Comparison of ENCODE assay signal across 9 mouse cellular contexts in the genomic region with DNA sequence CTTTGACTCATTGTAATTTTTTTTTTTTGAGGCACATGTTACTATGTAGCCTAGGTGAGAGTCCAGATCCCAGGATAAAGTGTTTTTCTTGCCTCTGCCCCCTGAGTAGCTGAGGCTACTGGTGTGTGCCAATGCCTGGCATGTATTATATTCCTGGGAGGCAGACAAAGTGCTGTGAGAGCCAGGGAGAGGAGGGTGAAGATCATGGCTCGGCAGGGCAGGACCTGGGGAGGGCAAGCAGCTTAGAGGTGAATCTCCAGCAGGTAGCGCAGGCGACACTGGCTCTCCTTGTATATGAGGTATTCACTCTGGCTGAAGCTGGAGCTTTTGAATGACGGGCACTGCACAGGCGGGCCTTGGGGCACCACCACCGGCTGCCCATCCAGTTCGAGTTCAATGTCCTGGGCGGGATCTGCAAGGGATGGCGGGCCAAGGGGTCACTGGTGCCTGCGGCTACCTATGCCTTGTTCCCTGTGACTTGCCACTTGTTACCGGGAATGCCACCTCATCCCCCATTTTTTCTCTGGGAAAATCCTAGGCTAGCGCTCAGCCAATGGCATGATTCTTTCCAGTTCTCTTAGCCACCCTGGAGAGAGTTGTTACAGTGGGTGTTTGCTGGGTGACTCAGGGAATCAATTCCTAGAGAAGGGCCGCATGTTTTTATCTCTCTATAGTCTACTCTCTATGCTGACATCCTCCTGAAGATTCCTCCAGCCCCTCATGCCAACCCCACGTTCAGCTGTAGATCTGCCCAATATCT. TPM values are rescaled to one million over a fixed set of nuclear protein-coding genes. Genes with fewer than 3 reads are reported as not detected.
DNase-seq lines count a peak whose midpoint lies in the region; ATAC-seq and TF ChIP-seq lines count a peak whose summit lies in the region.
"Had no signal": no experiment of that assay in that cellular context is flagged by ENCODE, and none has a peak within 500 bp of the region (broad histone marks: within the 10 kb centered on the region; RNA-seq: fewer than 3 reads in every experiment).

No protein-coding gene starts in this region.

- DNase-seq in heart, adult 11 months: peak; percentile 95
- no peak for DNase-seq in heart, postnatal 36 days
- DNase-seq in midbrain, embryonic 10.5 days (ENCODE audit: low spot score): no peak
- no peak for DNase-seq in midbrain, embryonic 11.5 days (ENCODE audit: low spot score, missing footprints)
- no peak for DNase-seq in midbrain, postnatal 0 days (ENCODE audit: low spot score)
- no peak for DNase-seq in spleen, postnatal 4 days (ENCODE audit: low spot score in 2 of 2)

- H3K9me3 ChIP-seq in midbrain, embryonic 10.5 days (replicated peaks): no peaks in the 10 kb centered on the region
- no peaks in the 10 kb centered on the region for H3K9me3 ChIP-seq in midbrain, embryonic 11.5 days (ENCODE audit: control insufficient read depth, low read length)
- no peaks in the 10 kb centered on the region for H3K9me3 ChIP-seq in heart, embryonic 16.5 days (replicated peaks; ENCODE audit: control insufficient read depth, low read length)
- no peaks in the 10 kb centered on the region for H3K9me3 ChIP-seq in midbrain, postnatal 0 days (ENCODE audit: low read length)

- ATAC-seq in midbrain, embryonic 11.5 days (ENCODE audit: low FRiP score): no peak
- ATAC-seq in heart, embryonic 16.5 days (replicated peaks; ENCODE audit: extremely low read depth, insufficient read depth, low FRiP score): no peak
- ATAC-seq in midbrain, postnatal 0 days (ENCODE audit: low FRiP score): no peak

- H3K4me3 ChIP-seq in midbrain, embryonic 10.5 days: peak overlapping the region; percentile 31
- H3K4me3 ChIP-seq in midbrain, embryonic 11.5 days (ENCODE audit: low read depth, low read length): no peak overlapping the region
- no peak overlapping the region for H3K4me3 ChIP-seq in heart, embryonic 16.5 days (ENCODE audit: low read length)
- H3K4me3 ChIP-seq in small intestine, adult 2 months (ENCODE audit: low read depth, low read length): peak overlapping the region; percentile 30
- no peak overlapping the region for H3K4me3 ChIP-seq in midbrain, postnatal 0 days (ENCODE audit: low read depth, low read length)

- intact Hi-C loops in heart, postnatal 36 days (cut with DNase I): no loop called here

- WGBS in midbrain, embryonic 10.5 days: 64% methylated on average over 14 of the region's 14 CpGs
- WGBS in midbrain, embryonic 11.5 days: 67% methylated on average over 14 of the region's 14 CpGs
- 66% methylated on average over 14 of the region's 14 CpGs for WGBS in heart, embryonic 16.5 days
- 71% methylated on average over 14 of the region's 14 CpGs for WGBS in small intestine, adult 2 months
- WGBS in midbrain, postnatal 0 days: 73% methylated on average over 14 of the region's 14 CpGs

- H3K4me1 ChIP-seq in midbrain, embryonic 10.5 days: peaks cover 57% of the 10 kb centered on the region
- H3K4me1 ChIP-seq in midbrain, embryonic 11.5 days (ENCODE audit: control insufficient read depth, insufficient read depth, low read length): peaks cover 17% of the 10 kb centered on the region
- peaks cover 13% of the 10 kb centered on the region for H3K4me1 ChIP-seq in heart, embryonic 16.5 days (ENCODE audit: control insufficient read depth, insufficient read depth, low read length)
- H3K4me1 ChIP-seq in small intestine, adult 2 months (ENCODE audit: control insufficient read depth, insufficient read depth, insufficient read length, low read length): peaks cover 17% of the 10 kb centered on the region
- no peaks in the 10 kb centered on the region for H3K4me1 ChIP-seq in midbrain, postnatal 0 days (ENCODE audit: insufficient read depth, low read length)

- peaks cover 16% of the 10 kb centered on the region for H3K27me3 ChIP-seq in midbrain, embryonic 10.5 days (ENCODE audit: low read depth, poor library complexity, severe bottlenecking)
- H3K27me3 ChIP-seq in midbrain, embryonic 11.5 days (ENCODE audit: control insufficient read depth, insufficient read depth, low read length): no peaks in the 10 kb centered on the region; the same call in 1 of the 2 replicates
- 0 out of 2 replicates have a peak, but pooled peaks cover under 1% of the 10 kb centered on the region for H3K27me3 ChIP-seq in heart, embryonic 16.5 days (ENCODE audit: control insufficient read depth, insufficient read depth, low read length)
- no peaks in the 10 kb centered on the region for H3K27me3 ChIP-seq in small intestine, adult 2 months (ENCODE audit: control insufficient read depth, insufficient read depth, low read length)
- H3K27me3 ChIP-seq in midbrain, postnatal 0 days (ENCODE audit: insufficient read depth, low read length): no peaks in the 10 kb centered on the region

- peaks cover 2% of the 10 kb centered on the region for H3K36me3 ChIP-seq in midbrain, embryonic 10.5 days
- no peaks in the 10 kb centered on the region for H3K36me3 ChIP-seq in midbrain, embryonic 11.5 days (ENCODE audit: control insufficient read depth, insufficient read depth, low read length)
- H3K36me3 ChIP-seq in heart, embryonic 16.5 days (ENCODE audit: control insufficient read depth, insufficient read depth): no peaks in the 10 kb centered on the region
- no peaks in the 10 kb centered on the region for H3K36me3 ChIP-seq in small intestine, adult 2 months (ENCODE audit: control insufficient read depth, insufficient read depth, low read length)
- H3K36me3 ChIP-seq in midbrain, postnatal 0 days (ENCODE audit: insufficient read depth, low read length): no peaks in the 10 kb centered on the region

- no peak for TF ChIP-seq CTCF in small intestine, adult 2 months (IDR thresholded peaks at IDR 0.05; ENCODE audit: extremely low read depth, insufficient read length, insufficient replicate concordance, low read depth, low read length)
- no peak for TF ChIP-seq CTCF in midbrain, postnatal 0 days (IDR thresholded peaks at IDR 0.05)

- H3K27ac ChIP-seq in midbrain, embryonic 10.5 days (replicated peaks): 0 out of 2 replicates have a peak overlapping the region, but pooled peaks have one; percentile 56
- no peak overlapping the region for H3K27ac ChIP-seq in midbrain, embryonic 11.5 days (ENCODE audit: low read depth, low read length)
- no peak overlapping the region for H3K27ac ChIP-seq in heart, embryonic 16.5 days (ENCODE audit: low read length)
- H3K27ac ChIP-seq in small intestine, adult 2 months (ENCODE audit: insufficient read depth, low read depth, low read length): peak overlapping the region; percentile 48; the same call in 1 of the 2 replicates
- no peak overlapping the region for H3K27ac ChIP-seq in midbrain, postnatal 0 days (ENCODE audit: low read depth, low read length)
- H3K27ac ChIP-seq: macrophage had no signal

- no peak for TF ChIP-seq POLR2A in small intestine, adult 2 months (IDR thresholded peaks at IDR 0.05; ENCODE audit: low read depth, low read length)

- no peak overlapping the region for H3K4me2 ChIP-seq in midbrain, embryonic 11.5 days
- H3K4me2 ChIP-seq in heart, embryonic 16.5 days (ENCODE audit: low read depth, low read length): 0 out of 2 replicates have a peak overlapping the region, but pooled peaks have one; percentile 29
- H3K4me2 ChIP-seq in midbrain, postnatal 0 days (ENCODE audit: low read depth, low read length, poor library complexity, severe bottlenecking): no peak overlapping the region

- H3K9ac ChIP-seq in midbrain, embryonic 11.5 days (ENCODE audit: low read length): no peak overlapping the region; the same call in 1 of the 2 replicates
- no peak overlapping the region for H3K9ac ChIP-seq in heart, embryonic 16.5 days (ENCODE audit: low read length)
- no peak overlapping the region for H3K9ac ChIP-seq in midbrain, postnatal 0 days (replicated peaks; ENCODE audit: low read length, poor library complexity, severe bottlenecking)

RNA-seq across cellular contexts. Expression of a gene that starts 4.6 kb away (rescaled TPM):
- 10 to 100 TPM; 24.9 to 27.7 TPM for total RNA-seq in heart, postnatal 36 days (2021)
- polyA plus RNA-seq in midbrain, embryonic 10.5 days (2016; fragmentation: Nextera tagmentation; extraction: Ambion mirVana): 69.9 and 74.9 TPM in 2 replicates
- polyA plus RNA-seq in midbrain, embryonic 11.5 days (2014; fragmentation: Nextera tagmentation; extraction: Ambion mirVana): 38.2 and 44.4 TPM in 2 replicates
- polyA plus RNA-seq in heart, embryonic 16.5 days (2015; fragmentation: Nextera tagmentation; extraction: Ambion mirVana): 29.6 and 31.8 TPM in 2 replicates
- polyA plus RNA-seq in small intestine, adult 2 months (2012; rRNA removed): 11.1 and 18.3 TPM in 2 replicates
- total RNA-seq in midbrain, postnatal 0 days (2014; rRNA removed): 32.9 and 34.1 TPM in 2 replicates
- 33.7 and 38.3 TPM in 2 replicates for polyA plus RNA-seq in midbrain, postnatal 0 days (2015; fragmentation: Nextera tagmentation; extraction: Ambion mirVana)

RNA-seq across cellular contexts. Expression of a gene that starts 5.4 kb away (rescaled TPM):
- not detected for total RNA-seq in heart, postnatal 36 days (2021)
- polyA plus RNA-seq in midbrain, embryonic 10.5 days (2016; fragmentation: Nextera tagmentation; extraction: Ambion mirVana): 0.11 and 0.15 TPM in 2 replicates
- polyA plus RNA-seq in midbrain, embryonic 11.5 days (2014; fragmentation: Nextera tagmentation; extraction: Ambion mirVana): 0.12 and 0.23 TPM in 2 replicates
- 0.13 and 0.16 TPM in 2 replicates for polyA plus RNA-seq in heart, embryonic 16.5 days (2015; fragmentation: Nextera tagmentation; extraction: Ambion mirVana)
- polyA plus RNA-seq in small intestine, adult 2 months (2012; rRNA removed): 0.09 and 0.39 TPM in 2 replicates
- 1.8 and 2.2 TPM in 2 replicates for total RNA-seq in midbrain, postnatal 0 days (2014; rRNA removed)
- polyA plus RNA-seq in midbrain, postnatal 0 days (2015; fragmentation: Nextera tagmentation; extraction: Ambion mirVana): 2.9 and 3.1 TPM in 2 replicates
- polyA plus RNA-seq: macrophage had no signal

RNA-seq across cellular contexts. Expression of a gene that starts 5.6 kb away (rescaled TPM):
- 10 to 100 TPM; 27.2 to 33.7 TPM for total RNA-seq in heart, postnatal 36 days (2021)
- polyA plus RNA-seq in midbrain, embryonic 10.5 days (2016; fragmentation: Nextera tagmentation; extraction: Ambion mirVana): 1.9 and 2.7 TPM in 2 replicates
- 1.1 and 1.2 TPM in 2 replicates for polyA plus RNA-seq in midbrain, embryonic 11.5 days (2014; fragmentation: Nextera tagmentation; extraction: Ambion mirVana)
- polyA plus RNA-seq in heart, embryonic 16.5 days (2015; fragmentation: Nextera tagmentation; extraction: Ambion mirVana): 3.1 and 4.0 TPM in 2 replicates
- 13.5 and 19.5 TPM in 2 replicates for polyA plus RNA-seq in small intestine, adult 2 months (2012; rRNA removed)
- 2.3 and 3.4 TPM in 2 replicates for total RNA-seq in midbrain, postnatal 0 days (2014; rRNA removed)
- polyA plus RNA-seq in midbrain, postnatal 0 days (2015; fragmentation: Nextera tagmentation; extraction: Ambion mirVana): 2.4 and 2.5 TPM in 2 replicates

RNA-seq across cellular contexts. Expression of a gene that starts 18.1 kb away (rescaled TPM):
- 10 to 100 TPM; 72.8 to 73.4 TPM for total RNA-seq in heart, postnatal 36 days (2021)
- 385 and 386 TPM in 2 replicates for polyA plus RNA-seq in midbrain, embryonic 10.5 days (2016; fragmentation: Nextera tagmentation; extraction: Ambion mirVana)
- 219 and 256 TPM in 2 replicates for polyA plus RNA-seq in midbrain, embryonic 11.5 days (2014; fragmentation: Nextera tagmentation; extraction: Ambion mirVana)
- polyA plus RNA-seq in heart, embryonic 16.5 days (2015; fragmentation: Nextera tagmentation; extraction: Ambion mirVana): 64.8 and 69.9 TPM in 2 replicates
- 20.4 and 21.1 TPM in 2 replicates for polyA plus RNA-seq in small intestine, adult 2 months (2012; rRNA removed)
- 543 and 647 TPM in 2 replicates for total RNA-seq in midbrain, postnatal 0 days (2014; rRNA removed)
- 242 and 248 TPM in 2 replicates for polyA plus RNA-seq in midbrain, postnatal 0 days (2015; fragmentation: Nextera tagmentation; extraction: Ambion mirVana)

RNA-seq across cellular contexts. Expression of a gene that starts 23.7 kb away (rescaled TPM):
- 10 to 100 TPM; 20.9 to 25.1 TPM for total RNA-seq in heart, postnatal 36 days (2021)
- 37.7 TPM in 2 replicates for polyA plus RNA-seq in midbrain, embryonic 10.5 days (2016; fragmentation: Nextera tagmentation; extraction: Ambion mirVana)
- 30.8 and 34.5 TPM in 2 replicates for polyA plus RNA-seq in midbrain, embryonic 11.5 days (2014; fragmentation: Nextera tagmentation; extraction: Ambion mirVana)
- 60.5 and 61.0 TPM in 2 replicates for polyA plus RNA-seq in heart, embryonic 16.5 days (2015; fragmentation: Nextera tagmentation; extraction: Ambion mirVana)
- polyA plus RNA-seq in small intestine, adult 2 months (2012; rRNA removed): 17.2 and 28.9 TPM in 2 replicates
- total RNA-seq in midbrain, postnatal 0 days (2014; rRNA removed): 69.8 and 73.8 TPM in 2 replicates
- polyA plus RNA-seq in midbrain, postnatal 0 days (2015; fragmentation: Nextera tagmentation; extraction: Ambion mirVana): 72.3 and 74.5 TPM in 2 replicates

Comparison
In these comparisons a context has a peak if more than half of its experiments do, and no peak if none do; other contexts are left out.
1. H3K27ac ChIP-seq: peak in midbrain, embryonic 10.5 days (single experiment) and small intestine, adult 2 months (single experiment); none in midbrain, embryonic 11.5 days (single experiment), heart, embryonic 16.5 days (single experiment) and midbrain, postnatal 0 days (single experiment).
2. H3K4me3 ChIP-seq: peak in midbrain, embryonic 10.5 days (single experiment) and small intestine, adult 2 months (single experiment); none in midbrain, embryonic 11.5 days (single experiment), heart, embryonic 16.5 days (single experiment) and midbrain, postnatal 0 days (single experiment).